Mouse (Mus musculus) embryonic fibroblast, embryonic 13.5 days (primary cell): ENCODE results near the gene Sit1.
A peak's percentile ranks its signal among the peaks of the same experiment; 100 is the strongest.

Experiments
- CTCF ChIP-seq: IDR thresholded peaks from 2 replicates; pipeline ENCODE4 v1.5.1; 2011; ENCODE audit warnings: mild to moderate bottlenecking, control low read depth, low read length, moderate library complexity, borderline replicate concordance; ENCODE audit not compliant: insufficient read depth
- POLR2A ChIP-seq: IDR thresholded peaks from 2 replicates; pipeline ENCODE4 v1.6.1; 2011; ENCODE audit warnings: low read depth, mild to moderate bottlenecking, control low read depth, low read length, moderate library complexity

GRCm38 (mm10) chr4:43442456-43443361 lies 40.8 kb downstream of the Sit1 start:
- TF ChIP-seq CTCF = no peak
- TF ChIP-seq POLR2A = peak; percentile 65
